Mouse (Mus musculus): ENCODE data around the gene Olfr519. TPM values are rescaled to one million over a fixed set of nuclear protein-coding genes. Genes with fewer than 3 reads are reported as not detected.

Gene Olfr519
- polyA plus RNA-seq, 1 experiment from 2014 or later = not detected

GRCm38 (mm10) chr7:108928280-108929188, 34.3 kb upstream of the Olfr519 start:
- no peak overlapping the region for H3K27ac ChIP-seq (replicated peaks; ENCODE audit: low read depth, low read length)
- no peak overlapping the region for H3K4me3 ChIP-seq (ENCODE audit: low read depth, low read length)
- no peaks in the 10 kb centered on the region for H3K9me3 ChIP-seq (ENCODE audit: control insufficient read depth, low read length)
- no peak overlapping the region for H3K9ac ChIP-seq (ENCODE audit: low read depth, low read length)
- H3K27me3 ChIP-seq (replicated peaks; ENCODE audit: control insufficient read depth, insufficient read depth, low read length) = no peaks in the 10 kb centered on the region
- no peaks in the 10 kb centered on the region for H3K4me1 ChIP-seq (ENCODE audit: control insufficient read depth, insufficient read depth, low read length)
- DNase-seq (ENCODE audit: low spot score) = no peak
- H3K36me3 ChIP-seq (ENCODE audit: control insufficient read depth, insufficient read depth, low read length) = no peaks in the 10 kb centered on the region
- 73% methylated on average over 11 of the region's 11 CpGs for WGBS
- no peak overlapping the region for H3K4me2 ChIP-seq (ENCODE audit: low read depth, low read length)
- no peak for ATAC-seq (ENCODE audit: low read depth)

- Histone ChIP-seq H3K4me3 (ENCODE audit: low read depth, low read length) (no peak overlapping the region), H3K4me1 (ENCODE audit: control insufficient read depth, insufficient read depth, low read length) (no peaks in the 10 kb centered on the region), H3K36me3 (ENCODE audit: control insufficient read depth, insufficient read depth, low read length) (no peaks in the 10 kb centered on the region), H3K27ac (replicated peaks; ENCODE audit: low read depth, low read length) (no peak overlapping the region), H3K27me3 (replicated peaks; ENCODE audit: control insufficient read depth, insufficient read depth, low read length) (no peaks in the 10 kb centered on the region), H3K9me3 (ENCODE audit: control insufficient read depth, low read length) (no peaks in the 10 kb centered on the region), H3K4me2 (ENCODE audit: low read depth, low read length) (no peak overlapping the region), H3K9ac (ENCODE audit: low read depth, low read length) (no peak overlapping the region)
- DNase-seq (ENCODE audit: low spot score) (no peak), ATAC-seq (ENCODE audit: low read depth) (no peak)
- 66% methylated on average over 4 of the region's 4 CpGs for WGBS
Measured at GRCm38 (mm10) chr7:108927043-108927442, 32.8 kb upstream of the Olfr519 start.

GRCm38 (mm10) chr7:108903969-108904368, 9.7 kb upstream of the Olfr519 start:
- Histone ChIP-seq H3K4me3 (ENCODE audit: low read depth, low read length) (no peak overlapping the region), H3K27ac (replicated peaks; ENCODE audit: low read depth, low read length) (no peak overlapping the region), H3K27me3 (replicated peaks; ENCODE audit: control insufficient read depth, insufficient read depth, low read length) (no peaks in the 10 kb centered on the region), H3K9me3 (ENCODE audit: control insufficient read depth, low read length) (no peaks in the 10 kb centered on the region), H3K4me2 (ENCODE audit: low read depth, low read length) (no peak overlapping the region), H3K36me3 (ENCODE audit: control insufficient read depth, insufficient read depth, low read length) (no peaks in the 10 kb centered on the region), H3K4me1 (ENCODE audit: control insufficient read depth, insufficient read depth, low read length) (no peaks in the 10 kb centered on the region), H3K9ac (ENCODE audit: low read depth, low read length) (no peak overlapping the region)
- DNase-seq (ENCODE audit: low spot score) = no peak
- no peak for ATAC-seq (ENCODE audit: low read depth)
- WGBS = 76% methylated on average over 2 of the region's 2 CpGs

DNA sequence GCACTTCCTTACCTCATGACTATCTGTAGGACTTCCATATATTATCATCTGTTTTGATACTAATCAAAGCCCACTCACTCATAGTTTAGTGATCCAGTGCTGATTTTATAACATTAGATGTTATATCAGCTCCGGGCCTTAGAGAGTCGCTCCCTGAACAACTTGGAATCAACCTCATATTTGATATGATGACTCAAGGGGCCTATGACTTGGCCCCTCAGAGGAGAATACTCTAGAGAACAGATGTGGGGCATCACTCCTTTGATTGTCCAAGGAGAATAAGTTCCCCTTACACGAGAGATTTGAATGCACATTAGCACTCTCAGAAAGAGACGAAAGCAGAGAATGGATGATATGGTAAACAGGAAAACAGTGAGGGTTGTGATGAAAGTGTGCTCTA, 9.3 kb downstream of the Olfr519 start, which contains the start of gene Olfr518:
TSS of gene Olfr518 (minus strand) at position 101 of the 400 bp plus-strand sequence.
- DNase-seq (ENCODE audit: low spot score) = no peak
- H3K27me3 ChIP-seq (replicated peaks; ENCODE audit: control insufficient read depth, insufficient read depth, low read length) = no peaks in the 10 kb centered on the region
- WGBS = 81% methylated on average over 4 of the region's 4 CpGs
- H3K4me1 ChIP-seq (ENCODE audit: control insufficient read depth, insufficient read depth, low read length) = no peaks in the 10 kb centered on the region
- no peak within 1 kb of the TSS for H3K4me3 ChIP-seq (ENCODE audit: low read depth, low read length)
- H3K9me3 ChIP-seq (ENCODE audit: control insufficient read depth, low read length) = no peaks in the 10 kb centered on the region
- no peak within 1 kb of the TSS for H3K27ac ChIP-seq (replicated peaks; ENCODE audit: low read depth, low read length)
- ATAC-seq (ENCODE audit: low read depth) = no peak
- no peaks in the 10 kb centered on the region for H3K36me3 ChIP-seq (ENCODE audit: control insufficient read depth, insufficient read depth, low read length)
- no peak within 1 kb of the TSS for H3K9ac ChIP-seq (ENCODE audit: low read depth, low read length)
- H3K4me2 ChIP-seq (ENCODE audit: low read depth, low read length) = no peak within 1 kb of the TSS

DNA sequence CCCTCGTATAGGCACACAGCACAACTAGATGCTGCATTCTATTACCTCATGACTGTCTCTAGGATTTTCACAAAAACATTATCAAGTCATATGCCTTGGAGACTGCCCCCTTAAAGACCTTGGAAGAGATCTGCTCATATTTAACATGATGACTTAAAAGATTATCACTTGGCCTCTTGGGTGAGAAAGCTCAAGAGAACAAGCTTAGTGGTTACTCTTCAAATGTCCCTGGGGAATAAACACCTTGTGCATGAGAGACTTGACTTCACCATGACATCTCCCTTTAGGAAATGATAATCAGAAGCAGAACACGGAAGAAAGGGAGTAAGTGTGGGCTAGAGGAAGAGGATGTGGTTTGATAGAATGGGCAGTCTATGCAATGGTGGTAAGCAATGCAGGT, 21.9 kb downstream of the Olfr519 start, which contains the start of gene Olfr517:
TSS of gene Olfr517 (minus strand) at position 101 of the 400 bp plus-strand sequence.
- Histone ChIP-seq H3K4me2 (ENCODE audit: low read depth, low read length) (no peak within 1 kb of the TSS), H3K36me3 (ENCODE audit: control insufficient read depth, insufficient read depth, low read length) (no peaks in the 10 kb centered on the region), H3K9ac (ENCODE audit: low read depth, low read length) (no peak within 1 kb of the TSS), H3K4me3 (ENCODE audit: low read depth, low read length) (no peak within 1 kb of the TSS), H3K27me3 (replicated peaks; ENCODE audit: control insufficient read depth, insufficient read depth, low read length) (no peaks in the 10 kb centered on the region), H3K27ac (replicated peaks; ENCODE audit: low read depth, low read length) (no peak within 1 kb of the TSS), H3K9me3 (ENCODE audit: control insufficient read depth, low read length) (no peaks in the 10 kb centered on the region), H3K4me1 (ENCODE audit: control insufficient read depth, insufficient read depth, low read length) (no peaks in the 10 kb centered on the region)
- DNase-seq (ENCODE audit: low spot score) = no peak
- no peak for ATAC-seq (ENCODE audit: low read depth)
- WGBS = 67% methylated on average over 2 of the region's 2 CpGs

DNA sequence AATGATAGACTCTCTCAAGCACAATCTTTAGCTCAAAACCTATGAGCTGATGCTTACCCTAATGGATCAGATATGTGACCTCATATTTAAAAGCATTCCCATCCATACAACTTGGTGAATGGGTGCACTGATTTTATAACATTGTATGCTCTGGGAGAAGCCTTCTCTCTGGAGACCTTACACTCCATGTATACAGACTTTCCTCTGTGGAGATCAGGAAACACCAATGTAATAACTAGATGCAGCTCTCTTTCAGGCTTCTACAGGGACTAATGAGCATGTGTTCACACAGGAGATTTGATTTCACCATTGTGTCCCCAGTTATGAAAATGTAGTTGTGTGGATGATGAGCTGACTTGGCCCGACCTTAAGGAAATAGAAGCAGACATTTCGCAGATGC, 43.8 kb downstream of the Olfr519 start, which contains the start of gene Olfr516:
TSS of gene Olfr516 (minus strand) at position 101 of the 400 bp plus-strand sequence.
- H3K4me1 ChIP-seq (ENCODE audit: control insufficient read depth, insufficient read depth, low read length) = no peaks in the 10 kb centered on the region
- no peak within 1 kb of the TSS for H3K4me2 ChIP-seq (ENCODE audit: low read depth, low read length)
- no peak within 1 kb of the TSS for H3K4me3 ChIP-seq (ENCODE audit: low read depth, low read length)
- no peaks in the 10 kb centered on the region for H3K36me3 ChIP-seq (ENCODE audit: control insufficient read depth, insufficient read depth, low read length)
- no peak within 1 kb of the TSS for H3K9ac ChIP-seq (ENCODE audit: low read depth, low read length)
- DNase-seq (ENCODE audit: low spot score) = no peak
- no peaks in the 10 kb centered on the region for H3K9me3 ChIP-seq (ENCODE audit: control insufficient read depth, low read length)
- H3K27me3 ChIP-seq (replicated peaks; ENCODE audit: control insufficient read depth, insufficient read depth, low read length) = no peaks in the 10 kb centered on the region
- H3K27ac ChIP-seq (replicated peaks; ENCODE audit: low read depth, low read length) = no peak within 1 kb of the TSS
- 84% methylated on average over 2 of the region's 2 CpGs for WGBS
- ATAC-seq (ENCODE audit: low read depth) = no peak

Other genes starting within 250 kb of the Olfr519 start
- 0.05 and 0.08 TPM in 2 replicates for gene Olfr509, start 242.5 kb downstream of the Olfr519 start, polyA plus RNA-seq (2014; fragmentation: Nextera tagmentation; extraction: Ambion mirVana)
- not detected in 2 replicates for gene Olfr510, start 228.0 kb downstream of the Olfr519 start, polyA plus RNA-seq (2014; fragmentation: Nextera tagmentation; extraction: Ambion mirVana)
- gene Olfr512, start 181.1 kb downstream of the Olfr519 start, polyA plus RNA-seq (2014; fragmentation: Nextera tagmentation; extraction: Ambion mirVana) = 0.20 TPM in 1 of 2 replicates, not detected in the other
- 0.14 TPM in 1 of 2 replicates, not detected in the other for gene Olfr513, start 143.4 kb downstream of the Olfr519 start, polyA plus RNA-seq (2014; fragmentation: Nextera tagmentation; extraction: Ambion mirVana)
- not detected in 2 replicates for gene Olfr514, start 68.4 kb downstream of the Olfr519 start, polyA plus RNA-seq (2014; fragmentation: Nextera tagmentation; extraction: Ambion mirVana)
- 0.15 TPM in 1 of 2 replicates, not detected in the other for gene Olfr516, start 43.9 kb downstream of the Olfr519 start, polyA plus RNA-seq (2014; fragmentation: Nextera tagmentation; extraction: Ambion mirVana)
- gene Olfr517, start 22.0 kb downstream of the Olfr519 start, polyA plus RNA-seq (2014; fragmentation: Nextera tagmentation; extraction: Ambion mirVana) = not detected in 2 replicates
- gene Olfr518, start 9.4 kb downstream of the Olfr519 start, polyA plus RNA-seq (2014; fragmentation: Nextera tagmentation; extraction: Ambion mirVana) = 0.07 TPM in 1 of 2 replicates, not detected in the other
- gene Nlrp10, start 35.8 kb upstream of the Olfr519 start, polyA plus RNA-seq (2014; fragmentation: Nextera tagmentation; extraction: Ambion mirVana) = 0.08 and 0.13 TPM in 2 replicates
- gene Eif3f, start 40.0 kb upstream of the Olfr519 start, polyA plus RNA-seq (2014; fragmentation: Nextera tagmentation; extraction: Ambion mirVana) = 107 and 110 TPM in 2 replicates
- gene Tub, start 55.9 kb upstream of the Olfr519 start, polyA plus RNA-seq (2014; fragmentation: Nextera tagmentation; extraction: Ambion mirVana) = 5.6 and 6.8 TPM in 2 replicates
- 2.6 and 4.7 TPM in 2 replicates for gene Ric3, start 188.9 kb upstream of the Olfr519 start, polyA plus RNA-seq (2014; fragmentation: Nextera tagmentation; extraction: Ambion mirVana)